Mouse (Mus musculus) cerebellum, adult 11-12 months (tissue): ENCODE data around the gene Enpp7.

ENCODE experiments used
- DNase-seq: peaks from one replicate; pipeline ENCODE4 v3.0.0; 2022

Gene Enpp7

DNA sequence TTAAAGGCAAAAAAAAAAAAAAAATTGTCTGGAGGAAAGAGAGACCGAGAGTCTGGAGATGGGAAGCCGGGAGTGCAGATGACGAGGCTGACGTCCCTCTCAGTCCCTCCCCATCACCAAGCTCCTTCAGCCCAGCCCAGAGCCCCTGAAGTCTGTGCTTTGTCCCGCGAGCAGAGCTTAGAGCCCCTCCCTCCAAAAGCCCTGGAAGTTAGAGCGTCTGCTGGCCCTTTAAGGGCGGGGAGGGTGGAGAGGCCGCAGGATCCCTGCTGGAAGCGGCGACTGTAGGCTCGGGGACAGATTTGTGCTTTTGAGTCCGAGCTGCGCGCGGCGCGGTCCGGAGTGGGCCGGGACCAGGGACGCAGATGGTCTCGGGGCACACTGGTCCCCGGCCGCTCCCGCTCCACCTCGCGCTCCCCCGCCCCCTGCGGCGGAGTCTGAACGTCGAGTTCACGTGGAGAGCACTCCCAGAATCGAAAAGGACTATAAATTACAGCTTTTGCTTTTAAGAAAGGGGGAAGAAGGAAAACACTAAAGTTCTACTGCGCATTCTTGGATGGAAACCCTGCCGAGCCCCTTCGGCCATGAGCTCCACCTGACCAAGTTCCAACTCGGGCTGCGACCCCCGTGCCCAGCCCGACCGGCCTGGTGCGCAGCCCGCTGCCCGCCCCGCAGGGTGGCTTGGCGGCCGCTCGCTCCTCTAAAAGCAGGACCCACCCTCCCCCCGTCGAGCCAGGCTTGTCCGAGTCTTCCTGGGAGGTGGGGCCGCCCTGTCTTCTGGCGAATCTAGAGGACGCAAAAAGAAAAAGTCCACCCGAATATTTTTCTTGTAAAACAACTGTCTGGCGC, 49.2 kb downstream of the Enpp7 start:
- no peak for DNase-seq

DNA sequence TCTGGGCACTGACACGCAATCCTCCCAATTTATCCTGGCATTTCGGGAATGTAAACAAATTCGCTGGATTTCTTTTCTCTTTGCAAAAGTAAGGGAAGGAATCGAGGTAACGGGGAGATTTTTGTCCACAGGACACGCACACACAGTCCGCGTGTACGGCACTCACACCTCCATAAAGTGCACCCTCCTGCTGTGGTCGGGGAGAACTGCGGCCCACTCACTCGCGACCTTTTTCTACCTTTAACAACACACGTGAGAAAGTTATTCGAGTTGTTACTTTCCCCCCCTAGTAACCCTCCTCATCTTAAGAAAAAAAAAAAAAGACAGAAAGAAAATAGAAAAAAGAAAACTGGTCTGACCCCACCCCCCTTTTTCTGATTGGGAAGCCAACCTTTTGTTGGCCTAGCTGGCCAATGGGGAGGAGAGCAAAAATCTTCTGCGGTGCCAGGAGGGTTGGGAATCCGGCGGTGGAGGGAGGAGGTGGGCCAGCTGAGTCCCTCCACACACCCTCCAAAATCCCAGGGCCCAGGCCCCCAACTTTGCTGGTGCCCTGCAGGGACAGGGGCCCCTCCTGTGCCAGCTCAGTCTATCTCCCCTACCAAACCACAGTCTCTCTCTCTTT, 49.9 kb downstream of the Enpp7 start:
- no peak for DNase-seq

GRCm38 (mm10) chr11:119038744-119039484, 50.9 kb downstream of the Enpp7 start:
- peak; percentile 65 for DNase-seq

DNA sequence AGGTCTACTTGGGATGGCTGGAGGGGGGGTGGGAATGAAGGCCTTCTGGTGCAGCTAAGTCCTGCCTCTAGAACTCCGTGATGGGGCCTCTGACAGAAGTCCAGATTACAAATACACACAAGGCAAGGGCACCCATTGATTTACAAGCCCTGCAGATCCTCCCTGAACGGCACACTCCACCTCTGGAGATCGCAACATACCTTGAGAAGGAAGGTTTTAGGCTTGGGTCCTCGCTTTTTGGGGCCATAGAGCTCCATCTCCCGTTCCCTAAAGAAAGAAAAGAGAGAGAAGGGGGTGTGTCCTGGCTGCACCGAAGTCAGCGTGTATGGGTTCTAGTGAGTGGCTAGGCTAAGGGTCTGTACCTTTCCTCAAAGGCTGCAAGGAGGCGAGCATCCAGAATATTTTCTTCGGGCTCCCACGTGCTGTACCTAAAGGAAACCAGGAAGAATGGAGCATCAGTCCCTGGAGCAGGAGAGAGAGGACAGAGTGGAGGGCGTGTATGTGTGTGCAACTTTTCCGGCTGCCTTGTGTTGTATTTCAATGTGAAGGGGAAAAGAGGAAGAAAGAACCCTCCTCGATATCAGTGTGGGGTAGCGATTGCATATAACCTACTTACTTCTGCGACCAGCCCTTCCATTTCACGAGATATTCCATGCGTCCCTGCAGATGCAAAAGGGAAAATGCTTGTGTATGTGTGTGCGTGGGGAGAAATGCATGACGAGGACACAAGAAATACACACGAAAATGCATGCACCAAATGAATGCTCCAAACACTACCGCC, 51.9 kb downstream of the Enpp7 start:
- no peak for DNase-seq

GRCm38 (mm10) chr11:119040600-119041324, 52.8 kb downstream of the Enpp7 start, which contains the start of gene Cbx8:
TSS of gene Cbx8 (minus strand) at chr11:119040969.
- DNase-seq = peak; percentile 100

DNA sequence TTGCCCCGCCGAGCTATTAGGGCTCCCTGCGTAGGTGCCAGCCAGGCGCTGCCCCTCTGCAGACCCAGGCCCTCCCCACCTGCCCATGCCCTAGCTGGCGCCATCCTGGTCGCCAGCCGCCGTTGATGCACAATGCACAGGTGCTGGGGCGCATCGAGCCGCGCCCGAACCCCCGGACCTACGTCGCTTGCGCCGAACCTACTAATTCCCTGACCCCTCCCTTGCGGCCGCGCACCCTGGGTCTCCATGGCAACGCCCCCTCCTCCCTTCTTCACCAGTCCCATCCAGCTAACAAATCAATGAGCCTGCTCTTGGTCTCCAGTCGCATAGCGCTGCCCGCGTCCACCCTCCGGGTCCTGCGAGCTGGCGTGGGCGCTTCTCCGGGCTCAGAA, 53.3 kb downstream of the Enpp7 start:
- no peak for DNase-seq

DNA sequence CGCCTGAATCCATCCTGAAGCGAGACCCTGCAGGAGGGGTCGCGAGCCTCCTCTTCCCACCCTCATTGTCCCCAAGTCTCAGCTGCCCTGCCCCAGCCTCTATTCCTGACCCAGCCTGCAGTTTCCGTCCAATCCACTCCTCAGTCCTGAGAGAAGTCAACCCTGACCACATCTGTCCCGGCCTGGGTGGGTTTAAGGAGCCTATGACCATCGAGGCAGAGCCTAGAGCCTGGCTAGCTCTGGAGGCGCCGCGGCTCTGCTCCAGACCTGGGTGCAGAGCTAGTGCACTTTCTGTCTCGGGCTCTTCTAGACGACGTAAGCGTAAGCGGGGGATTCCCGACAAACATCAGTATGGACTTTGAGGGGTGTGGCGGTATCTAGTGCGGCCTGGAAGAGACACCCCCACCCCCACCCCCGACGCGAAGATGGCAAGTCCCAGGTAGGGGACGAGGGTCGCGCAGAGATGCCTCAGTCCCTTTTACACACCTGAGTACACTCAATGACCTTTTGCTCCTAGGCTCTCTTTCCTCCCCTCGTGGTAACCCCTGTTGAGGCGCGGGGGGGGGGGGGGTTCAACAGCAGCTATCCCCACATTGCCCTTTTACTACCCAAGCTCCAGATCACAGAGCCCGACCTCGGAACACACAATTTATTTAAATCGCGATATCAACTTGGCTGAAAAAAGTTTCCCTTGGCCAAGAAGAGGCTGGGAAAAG, 53.9 kb downstream of the Enpp7 start:
- no peak for DNase-seq
